Mouse (Mus musculus) ES-Bruce4 (cell line): ENCODE results near the gene Cpne5.

Source experiments
- CTCF ChIP-seq: IDR thresholded peaks from one replicate; pipeline ENCODE4 v1.8.1; 2011; ENCODE audit warnings: low read depth, low read length
- EP300 ChIP-seq: IDR thresholded peaks from 2 replicates; pipeline ENCODE4 v1.6.1; 2011; ENCODE audit warnings: low read depth, low read length; ENCODE audit not compliant: insufficient read depth
- POLR2A ChIP-seq: IDR thresholded peaks from one replicate; pipeline ENCODE4 v1.8.1; 2011; ENCODE audit warnings: low read length; ENCODE audit not compliant: insufficient read depth

- no peak for TF ChIP-seq POLR2A
- no peak for TF ChIP-seq CTCF
- no peak for TF ChIP-seq EP300
These were observed 38.1 kb downstream of the Cpne5 start for GRCm38 (mm10) chr17:29199821-29200220.
